Mouse (Mus musculus) testis, adult 2 months (tissue): ENCODE data around the gene Anapc13.

Source experiments
- CTCF ChIP-seq: fragments of 200-500 bp; IDR thresholded peaks from 2 replicates; pipeline ENCODE4 v1.5.1; 2012; ENCODE audit warnings: low read depth, mild to moderate bottlenecking, inconsistent platforms, low read length, moderate library complexity; ENCODE audit not compliant: control insufficient read depth, insufficient read depth, insufficient replicate concordance
- POLR2A ChIP-seq: fragments of 200-500 bp; IDR thresholded peaks from 2 replicates; pipeline ENCODE4 v1.6.1; 2012; ENCODE audit warnings: low read depth, mild to moderate bottlenecking, inconsistent platforms, low read length, moderate library complexity; ENCODE audit not compliant: control insufficient read depth

DNA sequence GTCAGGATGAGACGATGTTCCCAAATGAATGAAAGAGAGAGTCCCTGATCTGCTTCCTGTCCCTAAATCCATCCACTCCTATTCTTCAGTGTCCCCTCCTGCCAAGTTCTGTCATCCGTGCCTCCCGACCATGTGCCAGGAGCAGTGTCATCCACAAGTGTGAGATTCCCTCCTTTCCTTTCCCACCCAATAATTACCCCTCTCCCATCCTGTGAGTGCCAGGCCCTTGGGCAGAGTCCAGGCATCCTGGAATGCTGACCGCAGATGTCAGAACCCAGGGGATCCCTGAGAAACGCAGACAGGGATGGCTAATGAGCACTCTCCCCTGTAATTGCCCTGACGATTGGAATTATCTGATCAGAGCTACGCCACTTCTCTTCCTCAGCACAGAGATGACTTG lies 24.5 kb downstream of the Anapc13 start:
- TF ChIP-seq CTCF (no peak), POLR2A (no peak)
